Mouse (Mus musculus) induced T-regulatory cell, adult 2 months (primary cell): Measurements from ENCODE around the gene Prpf19.

Experiments
- DNase-seq: peaks from one replicate; pipeline ENCODE4 v3.0.0-alpha.2; 2012; ENCODE audit warnings: low read depth

The Prpf19 gene

GRCm38 (mm10) chr19:10895016-10895528, at the start of gene Prpf19:
TSS of gene Prpf19 (plus strand) at chr19:10895231.
- peak; percentile 97 for DNase-seq

GRCm38 (mm10) chr19:10845454-10845853, 49.6 kb upstream of the Prpf19 start:
- DNase-seq = no peak

- no peak for DNase-seq
Measured at GRCm38 (mm10) chr19:10846150-10846549, 48.9 kb upstream of the Prpf19 start.

- DNase-seq = no peak
Measured at GRCm38 (mm10) chr19:10847311-10848087, 47.5 kb upstream of the Prpf19 start.

- DNase-seq = no peak
Measured at GRCm38 (mm10) chr19:10855422-10855821, 39.6 kb upstream of the Prpf19 start.

- DNase-seq = no peak
Measured at GRCm38 (mm10) chr19:10856520-10856919, 38.5 kb upstream of the Prpf19 start.

GRCm38 (mm10) chr19:10860072-10860497, 34.9 kb upstream of the Prpf19 start:
- DNase-seq = no peak

GRCm38 (mm10) chr19:10866351-10866750, 28.7 kb upstream of the Prpf19 start:
- no peak for DNase-seq

GRCm38 (mm10) chr19:10867946-10868622, 26.9 kb upstream of the Prpf19 start:
- no peak for DNase-seq

- no peak for DNase-seq
Measured at GRCm38 (mm10) chr19:10868623-10869141, 26.3 kb upstream of the Prpf19 start.

GRCm38 (mm10) chr19:10869241-10869885, 25.7 kb upstream of the Prpf19 start:
- peak; percentile 47 for DNase-seq

- DNase-seq = no peak
Measured at GRCm38 (mm10) chr19:10869886-10870527, 25.0 kb upstream of the Prpf19 start, which contains the start of gene Tmem132a. TSS of gene Tmem132a (minus strand) at chr19:10869940.

- DNase-seq = no peak
Measured at GRCm38 (mm10) chr19:10870676-10871075, 24.4 kb upstream of the Prpf19 start.

- DNase-seq = no peak
Measured at GRCm38 (mm10) chr19:10871328-10871961, 23.6 kb upstream of the Prpf19 start.

GRCm38 (mm10) chr19:10878201-10878837, 16.7 kb upstream of the Prpf19 start:
- DNase-seq = no peak

GRCm38 (mm10) chr19:10880085-10880974, 14.7 kb upstream of the Prpf19 start:
- peak; percentile 86 for DNase-seq

GRCm38 (mm10) chr19:10880975-10881425, 14.0 kb upstream of the Prpf19 start:
- no peak for DNase-seq

- peak; percentile 97 for DNase-seq
Measured at GRCm38 (mm10) chr19:10881426-10882154, 13.4 kb upstream of the Prpf19 start, which contains the start of gene Tmem109. TSS of gene Tmem109 (minus strand) at chr19:10882001.

- DNase-seq = no peak
Measured at GRCm38 (mm10) chr19:10892201-10892600, 2.8 kb upstream of the Prpf19 start.
